Mouse (Mus musculus): Measurements from ENCODE around the gene Alg14. TPM values are rescaled to one million over a fixed set of nuclear protein-coding genes. Genes with fewer than 3 reads are reported as not detected.

Gene Alg14
- polyA plus RNA-seq, 1 experiment: 12.3 TPM

DNA sequence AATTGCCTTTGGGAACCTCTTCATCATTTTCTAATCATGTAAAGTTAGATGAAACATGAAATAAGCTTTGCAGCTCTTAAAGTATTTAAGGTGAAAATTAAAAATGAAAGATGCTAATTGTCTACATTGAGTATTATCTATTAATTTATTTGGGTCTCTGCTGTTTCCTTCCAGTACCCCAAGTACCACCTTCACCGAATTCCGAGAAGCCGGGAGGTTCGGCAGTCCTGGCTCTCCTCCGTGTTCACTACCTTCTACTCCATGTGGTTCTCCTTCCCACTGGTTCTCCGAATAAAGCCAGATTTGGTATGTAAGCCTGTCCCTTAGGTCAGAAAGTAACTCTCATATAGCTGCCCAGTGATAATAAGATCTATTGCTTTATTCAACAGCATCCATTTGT is 28.3 kb downstream of the Alg14 start:
- Histone ChIP-seq H3ac (ENCODE audit: control insufficient read depth, insufficient read length, low read depth) (no peak overlapping the region), H3K79me2 (ENCODE audit: control insufficient read depth, insufficient read depth) (no peaks in the 10 kb centered on the region), H3K4me3 (ENCODE audit: insufficient read depth, poor library complexity, severe bottlenecking) (no peak overlapping the region), H3K79me3 (ENCODE audit: low read depth) (no peaks in the 10 kb centered on the region), H3K27me3 (ENCODE audit: control insufficient read depth, insufficient read depth, insufficient read length) (no peaks in the 10 kb centered on the region), H3K36me3 (ENCODE audit: control insufficient read depth, insufficient read depth) (peaks cover 24% of the 10 kb centered on the region)
- TF ChIP-seq MAX (IDR thresholded peaks at IDR 0.05) (no peak), FOSL1 (IDR thresholded peaks at IDR 0.05; ENCODE audit: insufficient read depth, low read length, poor library complexity, severe bottlenecking) (no peak), MYOG (IDR thresholded peaks at IDR 0.05; ENCODE audit: control insufficient read depth, extremely low read depth, insufficient read length) (no peak), CEBPB (IDR thresholded peaks at IDR 0.05; ENCODE audit: low read depth) (no peak), CTCF (IDR thresholded peaks at IDR 0.05; ENCODE audit: control insufficient read depth, insufficient read depth, insufficient read length) (no peak), USF1 (IDR thresholded peaks at IDR 0.05; ENCODE audit: low read depth) (no peak), MYOD1 (IDR thresholded peaks at IDR 0.05; ENCODE audit: control insufficient read depth, insufficient read length, low read depth) (no peak)

GRCm38 (mm10) chr3:121320896-121321295 is 29.3 kb downstream of the Alg14 start:
- no peaks in the 10 kb centered on the region for H3K27me3 ChIP-seq (ENCODE audit: control insufficient read depth, insufficient read depth, insufficient read length)
- no peak overlapping the region for H3K4me3 ChIP-seq (ENCODE audit: insufficient read depth, poor library complexity, severe bottlenecking)
- peaks cover 23% of the 10 kb centered on the region for H3K36me3 ChIP-seq (ENCODE audit: control insufficient read depth, insufficient read depth)
- H3K79me3 ChIP-seq (ENCODE audit: low read depth): no peaks in the 10 kb centered on the region
- H3K79me2 ChIP-seq (ENCODE audit: control insufficient read depth, insufficient read depth): no peaks in the 10 kb centered on the region
- TF ChIP-seq CEBPB (IDR thresholded peaks at IDR 0.05; ENCODE audit: low read depth): no peak
- no peak for TF ChIP-seq MYOG (IDR thresholded peaks at IDR 0.05; ENCODE audit: control insufficient read depth, extremely low read depth, insufficient read length)
- no peak for TF ChIP-seq MYOD1 (IDR thresholded peaks at IDR 0.05; ENCODE audit: control insufficient read depth, insufficient read length, low read depth)
- no peak for TF ChIP-seq USF1 (IDR thresholded peaks at IDR 0.05; ENCODE audit: low read depth)
- no peak for TF ChIP-seq FOSL1 (IDR thresholded peaks at IDR 0.05; ENCODE audit: insufficient read depth, low read length, poor library complexity, severe bottlenecking)
- no peak for TF ChIP-seq CTCF (IDR thresholded peaks at IDR 0.05; ENCODE audit: control insufficient read depth, insufficient read depth, insufficient read length)
- TF ChIP-seq MAX (IDR thresholded peaks at IDR 0.05): no peak
- no peak overlapping the region for H3ac ChIP-seq (ENCODE audit: control insufficient read depth, insufficient read length, low read depth)

GRCm38 (mm10) chr3:121323371-121323770 is 31.8 kb downstream of the Alg14 start:
- Histone ChIP-seq H3ac (ENCODE audit: control insufficient read depth, insufficient read length, low read depth) (no peak overlapping the region), H3K36me3 (ENCODE audit: control insufficient read depth, insufficient read depth) (peaks cover 15% of the 10 kb centered on the region), H3K4me3 (ENCODE audit: insufficient read depth, poor library complexity, severe bottlenecking) (no peak overlapping the region), H3K79me2 (ENCODE audit: control insufficient read depth, insufficient read depth) (no peaks in the 10 kb centered on the region), H3K79me3 (ENCODE audit: low read depth) (no peaks in the 10 kb centered on the region), H3K27me3 (ENCODE audit: control insufficient read depth, insufficient read depth, insufficient read length) (no peaks in the 10 kb centered on the region)
- no peak for TF ChIP-seq MYOG (IDR thresholded peaks at IDR 0.05; ENCODE audit: control insufficient read depth, extremely low read depth, insufficient read length)

DNA sequence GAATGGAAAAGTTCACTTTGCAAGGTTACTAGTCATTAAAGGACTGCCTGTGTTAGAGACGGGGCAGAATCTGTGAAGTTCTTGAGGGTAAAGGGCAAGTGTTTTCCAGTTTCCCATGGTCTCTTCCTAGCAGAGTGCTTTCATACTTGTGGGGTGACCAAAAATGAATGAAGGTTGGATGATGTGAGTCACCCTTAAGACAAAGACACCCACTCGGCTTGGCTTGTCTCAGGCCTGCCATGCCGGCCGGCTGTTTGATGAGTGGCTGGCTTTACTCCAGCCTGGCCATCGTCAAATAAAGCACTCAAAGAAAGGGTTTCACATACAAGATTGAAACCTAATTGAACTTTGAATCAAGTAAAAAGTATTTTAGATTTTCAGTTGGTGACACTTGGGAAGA is 35.8 kb downstream of the Alg14 start:
- Histone ChIP-seq H3K27me3 (ENCODE audit: control insufficient read depth, insufficient read depth, insufficient read length) (no peaks in the 10 kb centered on the region), H3K79me2 (ENCODE audit: control insufficient read depth, insufficient read depth) (no peaks in the 10 kb centered on the region), H3K36me3 (ENCODE audit: control insufficient read depth, insufficient read depth) (peaks cover 24% of the 10 kb centered on the region), H3K4me3 (ENCODE audit: insufficient read depth, poor library complexity, severe bottlenecking) (no peak overlapping the region), H3ac (ENCODE audit: control insufficient read depth, insufficient read length, low read depth) (no peak overlapping the region), H3K79me3 (ENCODE audit: low read depth) (no peaks in the 10 kb centered on the region)
- TF ChIP-seq MYOG (IDR thresholded peaks at IDR 0.05; ENCODE audit: control insufficient read depth, extremely low read depth, insufficient read length): no peak
- no peak for TF ChIP-seq CEBPB (IDR thresholded peaks at IDR 0.05; ENCODE audit: low read depth)
- no peak for TF ChIP-seq MAX (IDR thresholded peaks at IDR 0.05)
- no peak for TF ChIP-seq MYOD1 (IDR thresholded peaks at IDR 0.05; ENCODE audit: control insufficient read depth, insufficient read length, low read depth)
- no peak for TF ChIP-seq USF1 (IDR thresholded peaks at IDR 0.05; ENCODE audit: low read depth)
- no peak for TF ChIP-seq CTCF (IDR thresholded peaks at IDR 0.05; ENCODE audit: control insufficient read depth, insufficient read depth, insufficient read length)
- no peak for TF ChIP-seq FOSL1 (IDR thresholded peaks at IDR 0.05; ENCODE audit: insufficient read depth, low read length, poor library complexity, severe bottlenecking)

GRCm38 (mm10) chr3:121329647-121330046 is 38.1 kb downstream of the Alg14 start:
- Histone ChIP-seq H3K79me3 (ENCODE audit: low read depth) (no peaks in the 10 kb centered on the region), H3K4me3 (ENCODE audit: insufficient read depth, poor library complexity, severe bottlenecking) (no peak overlapping the region), H3K36me3 (ENCODE audit: control insufficient read depth, insufficient read depth) (peaks cover 13% of the 10 kb centered on the region), H3K27me3 (ENCODE audit: control insufficient read depth, insufficient read depth, insufficient read length) (no peaks in the 10 kb centered on the region), H3K79me2 (ENCODE audit: control insufficient read depth, insufficient read depth) (no peaks in the 10 kb centered on the region), H3ac (ENCODE audit: control insufficient read depth, insufficient read length, low read depth) (no peak overlapping the region)
- no peak for TF ChIP-seq FOSL1 (IDR thresholded peaks at IDR 0.05; ENCODE audit: insufficient read depth, low read length, poor library complexity, severe bottlenecking)
- TF ChIP-seq MYOD1 (IDR thresholded peaks at IDR 0.05; ENCODE audit: control insufficient read depth, insufficient read length, low read depth): no peak
- TF ChIP-seq CEBPB (IDR thresholded peaks at IDR 0.05; ENCODE audit: low read depth): no peak
- TF ChIP-seq MAX (IDR thresholded peaks at IDR 0.05): no peak
- TF ChIP-seq USF1 (IDR thresholded peaks at IDR 0.05; ENCODE audit: low read depth): no peak
- no peak for TF ChIP-seq MYOG (IDR thresholded peaks at IDR 0.05; ENCODE audit: control insufficient read depth, extremely low read depth, insufficient read length)
- TF ChIP-seq CTCF (IDR thresholded peaks at IDR 0.05; ENCODE audit: control insufficient read depth, insufficient read depth, insufficient read length): no peak

- TF ChIP-seq CEBPB (IDR thresholded peaks at IDR 0.05; ENCODE audit: low read depth) (no peak), CTCF (IDR thresholded peaks at IDR 0.05; ENCODE audit: control insufficient read depth, insufficient read depth, insufficient read length) (no peak), MYOG (IDR thresholded peaks at IDR 0.05; ENCODE audit: control insufficient read depth, extremely low read depth, insufficient read length) (no peak), USF1 (IDR thresholded peaks at IDR 0.05; ENCODE audit: low read depth) (no peak), MYOD1 (IDR thresholded peaks at IDR 0.05; ENCODE audit: control insufficient read depth, insufficient read length, low read depth) (no peak), FOSL1 (IDR thresholded peaks at IDR 0.05; ENCODE audit: insufficient read depth, low read length, poor library complexity, severe bottlenecking) (no peak), MAX (IDR thresholded peaks at IDR 0.05) (no peak)
- no peak overlapping the region for H3K4me3 ChIP-seq (ENCODE audit: insufficient read depth, poor library complexity, severe bottlenecking)
- H3ac ChIP-seq (ENCODE audit: control insufficient read depth, insufficient read length, low read depth): no peak overlapping the region
- peaks cover 13% of the 10 kb centered on the region for H3K36me3 ChIP-seq (ENCODE audit: control insufficient read depth, insufficient read depth)
- H3K27me3 ChIP-seq (ENCODE audit: control insufficient read depth, insufficient read depth, insufficient read length): no peaks in the 10 kb centered on the region
- H3K79me3 ChIP-seq (ENCODE audit: low read depth): no peaks in the 10 kb centered on the region
- no peaks in the 10 kb centered on the region for H3K79me2 ChIP-seq (ENCODE audit: control insufficient read depth, insufficient read depth)
Observed at GRCm38 (mm10) chr3:121330244-121330646, 38.7 kb downstream of the Alg14 start.

Measured in C2C12 (cell line).